Mouse (Mus musculus) MEL (cell line): ENCODE results near the gene Ptgr2. TPM values are rescaled to one million over a fixed set of nuclear protein-coding genes. Genes with fewer than 3 reads are reported as not detected.

Experiments used
- DNase-seq: peaks from one replicate; pipeline ENCODE4 v3.0.0; 2011; ENCODE audit warnings: low read depth, low spot score
- H3K27ac ChIP-seq: 2 replicates; pipeline ENCODE4 v1.5.1; 2012; ENCODE audit warnings: low read depth, mild to moderate bottlenecking, control low read depth, low read length, moderate library complexity; ENCODE audit not compliant: control insufficient read depth
- H3K27me3 ChIP-seq, 2 experiments: fragments of 150-350 bp in 1 of 2; sonication (generic) in 1 of 2; 2 replicates each; pipeline ENCODE4 v1.6.1; 2012; ENCODE audit warnings: low read length in 2 of 2, mild to moderate bottlenecking in 2 of 2, improper control_type of control experiment in 1 of 2, moderate library complexity in 1 of 2; ENCODE audit not compliant: insufficient read depth in 2 of 2, control insufficient read depth in 1 of 2
- H3K36me3 ChIP-seq, 2 experiments: 2 replicates each; pipeline ENCODE4 v1.6.1; 2012 to 2014; ENCODE audit warnings: low read length in 2 of 2, improper control_type of control experiment in 1 of 2, inconsistent platforms in 1 of 2, mild to moderate bottlenecking in 1 of 2; ENCODE audit not compliant: insufficient read depth in 2 of 2, control insufficient read depth in 1 of 2
- H3K4me1 ChIP-seq, 2 experiments: fragments of 150-350 bp in 1 of 2; sonication (generic) in 1 of 2; 2 replicates each; pipeline ENCODE4 v1.6.1; 2012; ENCODE audit warnings: low read length in 2 of 2, improper control_type of control experiment in 1 of 2, mild to moderate bottlenecking in 1 of 2; ENCODE audit not compliant: insufficient read depth in 2 of 2, control insufficient read depth in 1 of 2
- H3K4me3 ChIP-seq, 2 experiments: fragments of 150-350 bp in 1 of 2; sonication (generic) in 1 of 2; 2 replicates each; pipeline ENCODE4 v1.5.1; 2012; ENCODE audit warnings: low read depth in 2 of 2, low read length in 2 of 2, mild to moderate bottlenecking in 2 of 2, moderate library complexity in 2 of 2, control low read depth in 1 of 2, improper control_type of control experiment in 1 of 2; ENCODE audit not compliant: control insufficient read depth in 1 of 2, insufficient read depth in 1 of 2
- H3K79me2 ChIP-seq: 2 replicates; pipeline ENCODE4 v1.6.1; 2012; ENCODE audit warnings: mild to moderate bottlenecking, low read length, moderate library complexity; ENCODE audit not compliant: control insufficient read depth, poor library complexity, insufficient read depth
- H3K9ac ChIP-seq: 2 replicates; pipeline ENCODE4 v1.6.1; 2012; ENCODE audit warnings: low read depth, mild to moderate bottlenecking, control low read depth, low read length, moderate library complexity; ENCODE audit not compliant: control insufficient read depth, poor library complexity, severe bottlenecking
- H3K9me3 ChIP-seq: fragments of 150-350 bp; sonication (generic); replicated peaks from 2 replicates; pipeline ENCODE4 v1.6.1; 2012; ENCODE audit warnings: mild to moderate bottlenecking, low read length, improper control_type of control experiment, moderate library complexity; ENCODE audit not compliant: insufficient read depth
- BHLHE40 ChIP-seq: IDR thresholded peaks from 2 replicates; pipeline ENCODE4 v1.6.1; 2012; ENCODE audit warnings: low read depth, mild to moderate bottlenecking, inconsistent platforms, low read length, improper control_type of control experiment, borderline replicate concordance
- CHD1 ChIP-seq: IDR thresholded peaks from 2 replicates; pipeline ENCODE4 v1.6.1; 2012; ENCODE audit warnings: low read depth, mild to moderate bottlenecking, inconsistent platforms, low read length, improper control_type of control experiment
- CTCF ChIP-seq, 3 experiments: IDR thresholded peaks in 2 of 3; conservative IDR thresholded peaks in 1 of 3; 2 replicates each; pipeline ENCODE4 v1.5.1; 2011 to 2012; ENCODE audit warnings: low read length in 3 of 3, low read depth in 2 of 3, mild to moderate bottlenecking in 2 of 3, improper control_type of control experiment in 1 of 3, inconsistent platforms in 1 of 3, mixed read lengths in 1 of 3, moderate library complexity in 1 of 3; ENCODE audit not compliant: control insufficient read depth in 1 of 3, insufficient read depth in 1 of 3, poor library complexity in 1 of 3, severe bottlenecking in 1 of 3
- ELF1 ChIP-seq: IDR thresholded peaks from 2 replicates; pipeline ENCODE4 v1.6.1; 2014; ENCODE audit warnings: low read depth, mild to moderate bottlenecking, inconsistent platforms, low read length, improper control_type of control experiment, moderate library complexity
- GABPA ChIP-seq: IDR thresholded peaks from 2 replicates; pipeline ENCODE4 v1.6.1; 2012; ENCODE audit warnings: low read depth, mild to moderate bottlenecking, inconsistent platforms, low read length, improper control_type of control experiment, moderate library complexity
- KAT2A ChIP-seq: conservative IDR thresholded peaks from 2 replicates; pipeline ENCODE4 v1.6.1; 2012; ENCODE audit warnings: low read depth, low read length, improper control_type of control experiment, inconsistent platforms
- MAFK ChIP-seq: IDR thresholded peaks from 2 replicates; pipeline ENCODE4 v1.6.1; 2011; ENCODE audit warnings: low read depth, mild to moderate bottlenecking, low read length, improper control_type of control experiment, borderline replicate concordance
- MAZ ChIP-seq: IDR thresholded peaks from 2 replicates; pipeline ENCODE4 v1.6.1; 2012; ENCODE audit warnings: low read depth, mild to moderate bottlenecking, inconsistent platforms, low read length, improper control_type of control experiment
- MEF2A ChIP-seq: IDR thresholded peaks from 2 replicates; pipeline ENCODE4 v1.6.1; 2014; ENCODE audit warnings: low read depth, mild to moderate bottlenecking, inconsistent platforms, low read length, improper control_type of control experiment; ENCODE audit not compliant: poor library complexity, insufficient replicate concordance, severe bottlenecking; ENCODE audit errors: extremely low read depth
- MYC ChIP-seq: IDR thresholded peaks from 2 replicates; pipeline ENCODE4 v1.6.1; 2011; ENCODE audit warnings: low read depth, mild to moderate bottlenecking, low read length, improper control_type of control experiment, moderate library complexity
- POLR2A ChIP-seq, 2 experiments: IDR thresholded peaks; 2 replicates each; pipeline ENCODE4 v1.6.1; 2011 to 2012; ENCODE audit warnings: low read length in 2 of 2, mild to moderate bottlenecking in 2 of 2, control low read depth in 1 of 2, improper control_type of control experiment in 1 of 2, low read depth in 1 of 2, moderate library complexity in 1 of 2; ENCODE audit not compliant: control insufficient read depth in 1 of 2, insufficient read depth in 1 of 2, poor library complexity in 1 of 2
- POLR2AphosphoS5 ChIP-seq: IDR thresholded peaks from 2 replicates; pipeline ENCODE4 v1.6.1; 2012; ENCODE audit warnings: low read depth, borderline replicate concordance, mild to moderate bottlenecking, inconsistent platforms, low read length, moderate library complexity, mixed read lengths
- RAD21 ChIP-seq: IDR thresholded peaks from 2 replicates; pipeline ENCODE4 v1.6.1; 2011; ENCODE audit warnings: mild to moderate bottlenecking, low read depth, low read length, improper control_type of control experiment
- RCOR1 ChIP-seq: IDR thresholded peaks from 2 replicates; pipeline ENCODE4 v1.6.1; 2012; ENCODE audit warnings: low read depth, mild to moderate bottlenecking, inconsistent platforms, low read length, improper control_type of control experiment
- SIN3A ChIP-seq: IDR thresholded peaks from 2 replicates; pipeline ENCODE4 v1.6.1; 2012; ENCODE audit warnings: low read length, improper control_type of control experiment, inconsistent platforms
- SMC3 ChIP-seq: IDR thresholded peaks from 2 replicates; pipeline ENCODE4 v1.6.1; 2011; ENCODE audit warnings: low read depth, low read length, improper control_type of control experiment
- TBP ChIP-seq: IDR thresholded peaks from 2 replicates; pipeline ENCODE4 v1.8.0; 2011; ENCODE audit warnings: low read depth, low read length, improper control_type of control experiment
- ZMIZ1 ChIP-seq: IDR thresholded peaks from 2 replicates; pipeline ENCODE4 v1.6.1; 2012; ENCODE audit warnings: low read depth, mild to moderate bottlenecking, inconsistent platforms, low read length, improper control_type of control experiment, moderate library complexity
- polyA plus RNA-seq, 2 experiments: library from polyadenylated mRNA; stranded (reverse) in 1 of 2; unstranded in 1 of 2; fragments of >175 nt in 1 of 2; fragments of >200 nt in 1 of 2; gene quantifications; 2 replicates each; pipeline versions ENCODE4 v1.2.1 to v1.2.4; 2012; ENCODE audit warnings: low replicate concordance in 2 of 2, low read depth in 1 of 2; ENCODE audit not compliant: insufficient read length in 2 of 2, insufficient read depth in 1 of 2, missing spikeins in 1 of 2
- total RNA-seq: library from RNA; depleted of rRNA; stranded (reverse); fragments of 300-350 nt; gene quantifications from 2 replicates; pipeline ENCODE4 v1.2.3, GENCODE M21; 2012

Gene Ptgr2
- total and polyA plus RNA-seq, 3 experiments: 33.0 to 35.9 TPM; not detected in 1

DNA sequence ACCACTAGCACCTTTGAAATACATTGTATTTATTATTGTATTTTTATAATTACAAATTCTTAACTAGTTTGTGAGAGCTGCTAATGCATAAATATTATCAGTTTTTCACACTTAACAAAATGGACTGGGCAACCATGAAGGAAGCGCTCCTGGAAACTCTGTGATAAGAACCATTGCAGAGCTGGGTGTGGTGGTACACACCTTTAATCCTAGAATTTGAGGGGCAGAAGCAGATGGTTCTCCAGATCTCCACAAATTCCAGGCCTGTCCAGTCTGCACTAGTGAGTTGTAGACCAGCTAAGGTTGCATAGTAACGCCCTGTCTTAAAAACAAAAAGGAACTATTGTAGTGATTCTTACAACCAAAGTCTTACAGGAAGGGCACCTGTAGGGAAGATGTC, 14.2 kb downstream of the Ptgr2 start:
- H3K4me1 ChIP-seq: no peaks in the 10 kb centered on the region
- H3K36me3 ChIP-seq: peaks cover 0 to 7% of the 10 kb centered on the region in 2 experiments; a peak in 3 of 4 replicates
- no peak overlapping the region for H3K27ac ChIP-seq
- H3K79me2 ChIP-seq: no peaks in the 10 kb centered on the region
- no peak for DNase-seq
- H3K9ac ChIP-seq: no peak overlapping the region
- no peak for TF ChIP-seq ZMIZ1
- TF ChIP-seq SMC3: no peak
- TF ChIP-seq BHLHE40: no peak
- no peak for TF ChIP-seq SIN3A
- TF ChIP-seq MEF2A: no peak
- no peak for TF ChIP-seq TBP
- TF ChIP-seq POLR2A (IDR thresholded peaks at IDR 0.05; ENCODE audit: control insufficient read depth in 1 of 2, insufficient read depth in 1 of 2, low read depth in 1 of 2, low read length in 2 of 2, poor library complexity in 1 of 2): no peak
- TF ChIP-seq GABPA: no peak
- no peak for TF ChIP-seq MYC
- TF ChIP-seq MAFK: no peak
- no peak for TF ChIP-seq KAT2A
- TF ChIP-seq CTCF (IDR thresholded peaks at IDR 0.05 in 2 of 3, conservative IDR thresholded peaks at IDR 0.05 in 1 of 3; ENCODE audit: control insufficient read depth in 1 of 3, insufficient read depth in 1 of 3, low read depth in 2 of 3, low read length in 3 of 3, poor library complexity in 1 of 3, severe bottlenecking in 1 of 3): no peak
- TF ChIP-seq POLR2AphosphoS5: no peak
- TF ChIP-seq CHD1: no peak
- no peak for TF ChIP-seq RCOR1
- no peak for TF ChIP-seq RAD21
- TF ChIP-seq MAZ: no peak
- H3K9me3 ChIP-seq: no peaks in the 10 kb centered on the region
- H3K4me3 ChIP-seq: no peak overlapping the region
- no peaks in the 10 kb centered on the region for H3K27me3 ChIP-seq

GRCm38 (mm10) chr12:84304101-84304500, 19.1 kb downstream of the Ptgr2 start:
- H3K27me3 ChIP-seq: no peaks in the 10 kb centered on the region
- TF ChIP-seq ELF1: no peak
- H3K36me3 ChIP-seq: peaks cover 0 to 17% of the 10 kb centered on the region in 2 experiments; a peak in 2 of 4 replicates
- H3K27ac ChIP-seq: no peak overlapping the region
- no peak for DNase-seq
- H3K79me2 ChIP-seq: no peaks in the 10 kb centered on the region
- H3K4me1 ChIP-seq: no peaks in the 10 kb centered on the region
- H3K9me3 ChIP-seq: no peaks in the 10 kb centered on the region
- H3K4me3 ChIP-seq: no peak overlapping the region
- no peak overlapping the region for H3K9ac ChIP-seq
